Mouse (Mus musculus) CH12.LX (cell line): Measurements from ENCODE around the gene Trim12c.

ENCODE experiments used
- CTCF ChIP-seq, 2 experiments: IDR thresholded peaks in 1 of 2; conservative IDR thresholded peaks in 1 of 2; 2 replicates each; pipeline ENCODE4 v1.5.1; 2011 to 2012; ENCODE audit warnings: low read depth in 2 of 2, low read length in 2 of 2, improper control_type of control experiment in 1 of 2, inconsistent platforms in 1 of 2, mild to moderate bottlenecking in 1 of 2, moderate library complexity in 1 of 2
- EP300 ChIP-seq: IDR thresholded peaks from 2 replicates; pipeline ENCODE4 v1.6.1; 2011; ENCODE audit warnings: low read length, improper control_type of control experiment
- MAX ChIP-seq: IDR thresholded peaks from 2 replicates; pipeline ENCODE4 v1.6.1; 2011; ENCODE audit warnings: low read length, improper control_type of control experiment
- MXI1 ChIP-seq: IDR thresholded peaks from 2 replicates; pipeline ENCODE4 v1.6.1; 2011; ENCODE audit warnings: mild to moderate bottlenecking, low read depth, low read length, improper control_type of control experiment
- MYC ChIP-seq: IDR thresholded peaks from 2 replicates; pipeline ENCODE4 v1.6.1; 2011; ENCODE audit warnings: low read depth, mild to moderate bottlenecking, improper control_type of control experiment, low read length
- POLR2A ChIP-seq: IDR thresholded peaks from 2 replicates; pipeline ENCODE4 v1.6.1; 2011; ENCODE audit warnings: low read depth, mild to moderate bottlenecking, improper control_type of control experiment, low read length
- SIN3A ChIP-seq: IDR thresholded peaks from 2 replicates; pipeline ENCODE4 v1.6.1; 2012; ENCODE audit warnings: low read length, improper control_type of control experiment, inconsistent platforms
- USF1 ChIP-seq: IDR thresholded peaks from 2 replicates; pipeline ENCODE4 v1.6.1; 2014; ENCODE audit warnings: low read depth, mild to moderate bottlenecking, inconsistent platforms, low read length, improper control_type of control experiment

- TF ChIP-seq POLR2A (no peak), CTCF (conservative IDR thresholded peaks at IDR 0.05 in 1 of 2, IDR thresholded peaks at IDR 0.05 in 1 of 2; ENCODE audit: low read depth in 2 of 2, low read length in 2 of 2) (no peak), EP300 (no peak), MXI1 (no peak), SIN3A (no peak), MYC (no peak), USF1 (no peak), MAX (no peak)
Observed at GRCm38 (mm10) chr7:104400698-104401097, 47.5 kb upstream of the Trim12c start, which contains the start of gene Trim30c.
